Mouse (Mus musculus) liver, adult 2 months (tissue): ENCODE measurements at regions not wholly inside any gene's neighbourhood (a gene's known extent, or its start where the extent isn't known, plus 50 kb on each side); places are given as distances from the start of the nearest gene placed in this dataset.

Source experiments
- CTCF ChIP-seq: fragments of 200-500 bp; IDR thresholded peaks from 2 replicates; pipeline ENCODE4 v1.5.1; 2011; ENCODE audit warnings: low read depth, low read length, control low read depth
- POLR2A ChIP-seq: fragments of 200-500 bp; IDR thresholded peaks from 2 replicates; pipeline ENCODE4 v1.6.1; 2011; ENCODE audit warnings: low read length, control low read depth; ENCODE audit not compliant: insufficient read depth; ENCODE audit errors: extremely low read depth

- TF ChIP-seq CTCF (no peak), POLR2A (no peak)
These were observed 264.8 kb upstream of the Pkdcc start for GRCm38 (mm10) chr17:82950268-82950667.
